Mouse (Mus musculus) Patski (cell line): ENCODE data around the gene Chka. TPM values are rescaled to one million over a fixed set of nuclear protein-coding genes. Genes with fewer than 3 reads are reported as not detected.

Experiments used
- ATAC-seq: fragments of 100-300 bp; one replicate; pipeline ENCODE4 v1.8.0; 2021
- CTCF ChIA-PET: fragments of 350-600 bp; sonication (Branson Sonifier 250); formaldehyde crosslinking; loops from one replicate; lab custom pipeline; 2022; ENCODE audit warnings: inconsistent platforms; lab: Charles Lee
- POLR2A ChIA-PET: fragments of 350-600 bp; sonication (Branson Sonifier 250); formaldehyde crosslinking; loops from one replicate; lab custom pipeline; 2022; ENCODE audit warnings: antibody characterized with exemption, inconsistent platforms; lab: Charles Lee
- DNase-seq: peaks from one replicate; pipeline ENCODE4 v3.0.0-alpha.2; 2011; ENCODE audit warnings: low read depth, low spot score
- H3K27me3 ChIP-seq: fragments of 371-371 bp; one replicate; pipeline ENCODE4 v1.5.1; 2021
- CTCF ChIP-seq: fragments of 100-300 bp; IDR thresholded peaks from one replicate; pipeline ENCODE4 v1.5.1; 2021
- in situ Hi-C: fragments of 300-500 bp; cut with MboI; formaldehyde crosslinking; loops from 3 replicates; pipeline ENCODE4 v1.11.1; 2018; ENCODE audit warnings: low pct_unique_long_range_greater_than_20kb, mixed read lengths
- polyA plus RNA-seq: library from polyadenylated mRNA; unstranded; gene quantifications from one replicate; pipeline ENCODE4 v1.2.3, GENCODE M21; 2021

The Chka gene
- polyA plus RNA-seq, 1 experiment from 2014 or later: 169 TPM

DNA sequence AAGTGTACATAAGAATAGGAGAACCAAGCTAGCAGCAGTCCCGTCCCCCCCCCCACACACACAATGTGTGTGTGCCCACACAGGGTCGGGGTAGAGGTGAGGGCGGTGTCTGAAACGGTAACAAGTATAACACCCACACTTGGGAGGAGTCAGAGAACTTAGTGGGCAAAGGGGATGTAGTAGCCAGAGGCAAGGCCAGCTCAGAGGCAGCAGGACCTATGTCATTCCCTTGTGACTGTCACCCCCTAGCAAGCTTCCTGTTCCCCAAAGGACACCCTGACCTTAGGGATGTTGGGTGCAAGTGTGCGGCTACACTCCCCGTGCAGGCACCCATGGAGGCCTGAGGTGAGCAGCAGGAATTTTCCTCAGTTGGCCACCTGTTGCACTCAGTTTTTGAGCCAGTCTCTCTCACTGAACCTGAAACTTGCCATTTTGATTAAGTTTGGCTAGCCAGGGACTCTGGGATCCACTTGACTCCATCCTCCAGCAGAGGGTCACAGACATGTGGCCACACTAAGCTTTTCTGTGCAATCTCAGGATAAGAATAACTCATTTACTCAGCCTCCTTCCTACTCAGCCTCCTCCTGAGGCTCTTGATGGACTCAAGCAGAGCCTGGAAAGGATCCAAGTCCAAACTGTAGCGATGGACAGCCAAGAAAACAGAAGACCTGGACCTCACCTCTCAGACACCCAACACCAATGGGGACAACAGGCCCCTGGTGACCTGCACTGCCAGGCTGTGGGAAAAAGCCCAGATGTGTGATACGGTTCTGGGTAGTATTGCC lies 56.5 kb downstream of the Chka start:
- CTCF ChIA-PET: interaction anchor here (0.9 to 1.2 kb wide), 2 partner anchors 18 to 39 kb away, joined by 3 read pairs; no protein-coding TSS in a partner anchor
- in situ Hi-C loops: no loop called here
- TF ChIP-seq CTCF: no peak
- ATAC-seq (no peak), DNase-seq (no peak)
- H3K27me3 ChIP-seq: no peaks in the 10 kb centered on the region
- POLR2A ChIA-PET: interaction anchor here (0.8 to 1.2 kb wide), 3 partner anchors 14 to 76 kb away, joined by 3 to 5 read pairs (median 3); partner anchors contain the start of gene Chka

- ATAC-seq (no peak), DNase-seq (no peak)
- in situ Hi-C loops: no loop called here
- TF ChIP-seq CTCF: no peak
- no peaks in the 10 kb centered on the region for H3K27me3 ChIP-seq
- ChIA-PET POLR2A (no interaction called here), CTCF (no interaction called here)
Measured at GRCm38 (mm10) chr19:3910206-3910605, 58.6 kb downstream of the Chka start.

- in situ Hi-C loops: no loop called here
- H3K27me3 ChIP-seq: no peaks in the 10 kb centered on the region
- DNase-seq: peak; percentile 90
- TF ChIP-seq CTCF: no peak
- ATAC-seq: peak; percentile 92
- CTCF ChIA-PET: interaction anchor here (1.6 kb wide), 1 partner anchor 78 kb away, joined by 3 read pairs; no protein-coding TSS in a partner anchor
- POLR2A ChIA-PET: interaction anchor here (0.6 to 0.7 kb wide), 4 partner anchors 25 to 926 kb away, joined by 3 to 7 read pairs (median 4); no protein-coding TSS in a partner anchor
Measured at GRCm38 (mm10) chr19:3912337-3913204, 61.0 kb downstream of the Chka start, which contains the start of gene Ndufs8. TSS of gene Ndufs8 (minus strand) at chr19:3912774.

DNA sequence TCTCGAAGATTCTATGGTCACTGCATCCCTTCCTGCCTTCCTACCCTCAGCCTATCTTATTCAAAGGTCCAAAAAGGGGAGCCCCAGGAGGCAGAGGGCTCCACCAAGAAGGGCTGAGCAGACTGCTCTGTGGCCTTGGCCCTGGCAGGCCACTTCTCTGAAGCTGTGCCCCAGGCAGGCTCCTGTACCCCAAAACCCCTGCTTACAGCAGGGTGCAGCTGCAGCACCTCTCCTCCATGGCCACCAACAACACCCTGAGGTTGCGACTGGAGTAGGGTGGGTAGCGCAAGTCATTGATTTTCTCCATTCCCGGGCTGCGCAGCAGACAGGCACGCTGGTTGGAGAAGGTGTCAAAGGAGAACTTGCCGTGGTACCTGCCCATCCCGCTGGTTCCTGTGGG lies 62.1 kb downstream of the Chka start:
- in situ Hi-C loops: no loop called here
- TF ChIP-seq CTCF: no peak
- DNase-seq: no peak
- no peak for ATAC-seq
- ChIA-PET CTCF (interaction anchor here (1.6 to 3.3 kb wide), 2 partner anchors 13 to 77 kb away, joined by 3 to 13 read pairs; no protein-coding TSS in a partner anchor), POLR2A (interaction anchor here (0.6 kb wide), 1 partner anchor 24 kb away, joined by 3 read pairs; no protein-coding TSS in a partner anchor)
- no peaks in the 10 kb centered on the region for H3K27me3 ChIP-seq

- no peaks in the 10 kb centered on the region for H3K27me3 ChIP-seq
- CTCF ChIA-PET: interaction anchor here (3.3 kb wide), 1 partner anchor 12 kb away, joined by 13 read pairs; no protein-coding TSS in a partner anchor
- POLR2A ChIA-PET: interaction anchor here (0.7 to 0.8 kb wide), 2 partner anchors 8 to 12 kb away, joined by 4 read pairs; no protein-coding TSS in a partner anchor
- TF ChIP-seq CTCF: no peak
- ATAC-seq: no peak
- in situ Hi-C loops: no loop called here
- no peak for DNase-seq
Measured at GRCm38 (mm10) chr19:3914535-3914934, 63.0 kb downstream of the Chka start.

DNA sequence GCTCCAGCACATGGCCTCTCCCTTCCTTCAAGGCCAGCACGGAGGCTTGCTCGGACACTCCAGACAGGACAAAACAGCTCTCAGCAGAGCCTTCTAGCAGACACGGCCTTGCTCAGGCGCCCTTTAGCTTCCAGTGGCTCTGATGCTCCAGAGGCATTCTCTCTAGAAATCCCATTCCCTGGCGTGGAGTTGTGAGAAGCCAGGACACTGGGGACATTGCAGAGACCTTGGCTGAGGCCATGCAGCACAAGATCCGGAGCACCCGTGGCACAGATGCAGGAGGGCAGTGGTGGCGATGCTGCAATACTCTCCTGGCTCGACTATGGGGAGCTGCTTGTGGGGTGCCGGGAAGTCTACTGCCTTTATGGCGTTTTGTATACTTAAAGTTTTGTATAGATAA lies 65.2 kb downstream of the Chka start:
- in situ Hi-C loops: no loop called here
- TF ChIP-seq CTCF: no peak
- H3K27me3 ChIP-seq: no peaks in the 10 kb centered on the region
- ChIA-PET CTCF (interaction anchor here (1.5 to 3.3 kb wide), 2 partner anchors 10 to 96 kb away, joined by 3 to 13 read pairs; partner anchors contain the start of gene Ndufv1), POLR2A (interaction anchor here (0.8 kb wide), 1 partner anchor 25 kb away, joined by 3 read pairs; no protein-coding TSS in a partner anchor)
- DNase-seq: no peak
- no peak for ATAC-seq

- no peak for DNase-seq
- TF ChIP-seq CTCF: no peak
- ChIA-PET CTCF (interaction anchor here (0.7 to 1.4 kb wide), 4 partner anchors 25 to 93 kb away, joined by 3 to 4 read pairs (median 3); partner anchors contain the start of gene Ndufv1), POLR2A (interaction anchor here (0.5 to 0.7 kb wide), 2 partner anchors 14 to 414 kb away, joined by 3 to 4 read pairs; no protein-coding TSS in a partner anchor)
- H3K27me3 ChIP-seq: no peaks in the 10 kb centered on the region
- no peak for ATAC-seq
- in situ Hi-C loops: no loop called here
Measured at GRCm38 (mm10) chr19:3919928-3920327, 68.4 kb downstream of the Chka start.

DNA sequence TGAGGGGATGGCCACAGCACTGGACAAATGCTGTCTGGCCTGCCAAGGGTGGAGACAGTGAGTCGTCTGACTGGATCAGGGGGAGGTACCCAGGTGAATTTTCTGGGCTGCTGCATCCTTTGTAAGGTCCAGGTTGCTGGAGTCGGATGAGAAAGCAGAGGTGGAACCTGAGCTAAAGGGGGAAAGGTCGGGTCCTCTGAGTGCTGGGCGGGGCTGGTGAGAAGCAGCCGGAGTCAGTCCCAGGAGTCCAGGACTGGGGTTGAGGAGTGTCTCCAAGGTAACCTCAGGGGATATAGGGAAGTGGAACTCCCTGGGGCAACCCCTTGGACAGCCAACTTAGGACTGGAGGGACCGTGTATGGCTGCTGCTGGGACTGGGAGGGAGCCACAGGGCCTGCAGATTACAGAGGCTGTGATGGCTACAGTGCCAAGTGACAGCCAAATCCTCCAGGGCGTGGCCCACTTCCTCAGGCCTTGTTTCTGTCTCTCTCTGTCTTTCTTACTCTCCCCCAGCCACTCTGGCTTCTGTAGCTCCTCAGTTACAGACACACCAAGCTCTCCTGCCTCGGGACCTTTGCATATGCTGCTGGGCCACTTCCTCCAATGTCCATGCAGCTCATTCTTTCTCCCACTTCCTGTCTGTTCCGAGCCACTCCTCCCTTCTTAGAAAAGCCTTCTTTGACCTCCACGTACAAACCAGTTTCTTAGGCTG lies 71.2 kb downstream of the Chka start:
- CTCF ChIA-PET: interaction anchor here (1.1 to 1.5 kb wide), 3 partner anchors 23 to 58 kb away, joined by 3 to 4 read pairs (median 4); no protein-coding TSS in a partner anchor
- in situ Hi-C loops: no loop called here
- POLR2A ChIA-PET: interaction anchor here (0.6 to 0.9 kb wide), 2 partner anchors 8 to 134 kb away, joined by 4 to 5 read pairs; no protein-coding TSS in a partner anchor

GRCm38 (mm10) chr19:3923586-3923985 lies 72.0 kb downstream of the Chka start:
- TF ChIP-seq CTCF: no peak
- ChIA-PET CTCF (interaction anchor here (1.1 to 1.5 kb wide), 3 partner anchors 22 to 57 kb away, joined by 3 to 4 read pairs (median 4); no protein-coding TSS in a partner anchor), POLR2A (interaction anchor here (0.6 to 0.9 kb wide), 2 partner anchors 9 to 133 kb away, joined by 4 to 5 read pairs; no protein-coding TSS in a partner anchor)
- no peaks in the 10 kb centered on the region for H3K27me3 ChIP-seq
- no peak for ATAC-seq
- in situ Hi-C loops: no loop called here
- DNase-seq: no peak

More for the DNA sequence above, 71.2 kb downstream of the Chka start:
- H3K27me3 ChIP-seq: no peaks in the 10 kb centered on the region
- TF ChIP-seq CTCF: no peak
- ATAC-seq: no peak
- DNase-seq: no peak
